Mouse (Mus musculus): ENCODE data around the gene Lat2. TPM values are rescaled to one million over a fixed set of nuclear protein-coding genes. Genes with fewer than 3 reads are reported as not detected.

Lat2 gene
- 48.1 and 72.4 TPM in 2 replicates for polyA plus RNA-seq (2012)

GRCm38 (mm10) chr5:134614802-134615201 is at the start of gene Lat2:
Lat2 (minus strand) TSS chr5:134615025.

DNA sequence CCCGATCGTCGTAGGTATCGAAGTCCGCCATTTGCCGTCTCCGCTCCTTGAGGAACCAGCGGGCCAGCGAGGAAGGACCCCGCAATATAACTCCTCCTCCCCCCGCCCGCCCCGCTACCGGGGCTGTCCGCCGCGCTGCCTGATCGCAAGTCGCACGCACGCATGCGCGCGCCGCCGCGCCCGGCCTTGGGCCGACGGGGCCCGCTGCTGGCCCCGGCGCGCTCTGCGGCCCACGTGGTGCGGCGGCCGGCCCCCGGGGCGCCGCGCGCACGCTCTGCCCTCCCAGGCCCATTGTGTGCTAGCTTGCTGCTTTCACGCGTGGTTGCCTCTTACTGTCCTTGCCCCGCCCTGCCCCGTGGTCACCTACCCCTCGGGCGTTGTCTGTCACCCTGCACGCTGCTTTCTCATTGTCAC is 24.5 kb upstream of the Lat2 start, which contains the start of gene Eif4h:
TSS of gene Eif4h (minus strand) at position 222 of the 414 bp plus-strand sequence.

DNA sequence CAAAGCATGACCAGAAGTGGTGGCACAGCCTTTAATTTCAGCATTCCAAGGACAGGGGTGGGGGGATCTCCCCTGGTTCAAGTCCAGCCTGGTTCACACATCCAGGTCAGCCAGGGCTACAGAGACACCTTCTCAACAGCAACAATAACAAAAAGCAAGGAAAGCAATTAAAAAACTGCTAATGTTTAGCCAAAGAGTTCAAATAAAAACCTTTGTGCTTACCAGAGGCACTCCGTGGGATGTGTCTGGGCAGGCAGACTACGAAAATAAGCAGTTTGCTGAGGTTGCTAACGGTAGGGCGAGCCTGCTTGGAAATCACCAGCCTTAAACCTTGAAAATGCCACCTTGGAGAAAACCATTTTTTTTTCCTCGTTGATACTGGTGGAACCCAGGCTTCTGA is 33.7 kb downstream of the Lat2 start, which contains the start of gene Rfc2:
TSS of gene Rfc2 (plus strand) at position 221 of the 400 bp plus-strand sequence.

DNA sequence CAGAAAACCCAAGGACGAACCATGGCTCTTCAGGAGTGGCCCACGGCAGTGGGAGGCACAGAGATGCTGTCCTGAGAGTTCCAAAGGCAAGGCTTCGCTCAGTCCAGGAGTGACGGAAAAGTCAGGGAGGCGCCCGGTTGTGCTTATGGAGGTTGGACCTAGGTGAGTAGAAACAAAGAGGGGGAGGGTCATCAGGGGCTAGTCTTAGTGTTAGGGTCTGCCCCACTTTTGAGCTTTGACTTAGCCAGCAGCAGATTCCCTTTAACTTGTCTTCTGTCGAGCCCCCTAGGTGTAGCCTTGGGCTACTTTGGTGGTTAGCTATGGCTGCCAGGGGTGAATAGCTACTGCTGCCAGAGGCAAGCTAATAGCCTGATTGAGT is 54.8 kb downstream of the Lat2 start, which contains the start of gene Syna:
TSS of gene Syna (minus strand) at position 101 of the 379 bp plus-strand sequence.

GRCm38 (mm10) chr5:134552110-134552972 is 62.5 kb downstream of the Lat2 start, which contains the start of gene Clip2:
Clip2 (minus strand) TSS chr5:134552434.

Other genes starting within 250 kb of the Lat2 start
- 63.1 TPM in 2 replicates for gene Gtf2ird1, start 158.3 kb downstream of the Lat2 start, polyA plus RNA-seq (2012)
- gene Clip2, start 62.6 kb downstream of the Lat2 start, polyA plus RNA-seq (2012): 23.7 and 32.3 TPM in 2 replicates
- gene Syna, start 54.9 kb downstream of the Lat2 start, polyA plus RNA-seq (2012): 0.05 TPM in 1 of 2 replicates, not detected in the other
- gene Rfc2, start 33.7 kb downstream of the Lat2 start, polyA plus RNA-seq (2012): 60.4 and 80.7 TPM in 2 replicates
- 292 and 303 TPM in 2 replicates for gene Eif4h, start 24.5 kb upstream of the Lat2 start, polyA plus RNA-seq (2012)
- gene Limk1, start 73.6 kb upstream of the Lat2 start, polyA plus RNA-seq (2012): 55.2 and 63.6 TPM in 2 replicates
- 0.03 and 0.09 TPM in 2 replicates for gene Eln, start 132.3 kb upstream of the Lat2 start, polyA plus RNA-seq (2012)

All from megakaryocyte-erythroid progenitor cell, adult 5 weeks (primary cell).